Mouse (Mus musculus) brown adipose tissue, adult 24 weeks (tissue): Measurements from ENCODE around the gene Ift57. TPM values are rescaled to one million over a fixed set of nuclear protein-coding genes. Genes with fewer than 3 reads are reported as not detected.
A peak's percentile ranks its signal among the peaks of the same experiment; 100 is the strongest.

ENCODE experiments used
- H3K27ac ChIP-seq: fragments of 200-500 bp; replicated peaks from 2 replicates; pipeline ENCODE4 v1.5.1; 2012; ENCODE audit warnings: low read depth, mild to moderate bottlenecking, low read length
- H3K4me1 ChIP-seq: fragments of 200-500 bp; 2 replicates; pipeline ENCODE4 v1.6.1; 2012; ENCODE audit warnings: low read length, mixed read lengths; ENCODE audit not compliant: control insufficient read depth, insufficient read depth, insufficient read length
- H3K4me3 ChIP-seq: fragments of 200-500 bp; 2 replicates; pipeline ENCODE4 v1.5.1; 2012; ENCODE audit warnings: low read depth, mild to moderate bottlenecking, low read length, moderate library complexity; ENCODE audit not compliant: insufficient read depth
- polyA plus RNA-seq: library from polyadenylated mRNA; stranded (reverse); fragments of >200 nt; gene quantifications from 2 replicates; pipeline ENCODE4 v1.2.4, GENCODE M21; 2012; ENCODE audit not compliant: missing spikeins, insufficient read depth, insufficient read length

Gene Ift57
- polyA plus RNA-seq, 1 experiment: 21.9 TPM

DNA sequence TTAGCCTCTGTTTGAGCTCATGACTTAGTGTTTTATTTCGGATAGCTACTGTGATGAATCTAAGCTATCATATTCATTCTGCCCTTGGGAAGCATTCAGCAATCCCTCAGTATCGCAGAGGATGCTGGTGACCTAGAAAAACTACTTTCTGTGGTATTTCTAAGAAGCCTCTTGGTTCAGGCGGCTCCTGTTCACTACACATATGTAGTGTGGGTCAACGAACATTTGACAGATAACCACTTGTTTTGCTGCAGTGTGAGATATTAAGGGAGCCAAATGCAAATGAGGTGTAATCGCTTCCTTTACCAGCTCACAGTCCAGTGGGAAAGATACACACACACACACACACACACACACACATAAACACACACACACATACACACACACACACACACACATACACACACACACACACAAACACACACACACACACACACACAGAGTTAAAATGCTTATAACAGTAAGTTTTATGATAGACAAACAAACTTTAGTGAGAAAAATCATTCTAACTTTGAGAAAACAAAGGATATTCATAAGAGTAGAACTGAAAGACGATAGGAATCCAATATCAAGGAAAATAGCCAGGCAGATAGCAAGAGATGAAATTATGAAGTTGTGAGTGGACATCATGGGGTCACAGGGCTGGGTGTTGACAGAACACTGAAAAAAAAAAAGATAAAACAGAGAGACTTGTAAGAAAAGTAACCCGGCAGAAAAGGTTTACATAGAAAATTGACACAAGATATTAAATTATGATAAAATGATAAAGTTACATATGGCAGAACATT is 72.8 kb downstream of the Ift57 start:
- peaks cover 5% of the 10 kb centered on the region; the same call in 1 of the 2 replicates for H3K4me1 ChIP-seq
- no peak overlapping the region for H3K27ac ChIP-seq
- H3K4me3 ChIP-seq: no peak overlapping the region

DNA sequence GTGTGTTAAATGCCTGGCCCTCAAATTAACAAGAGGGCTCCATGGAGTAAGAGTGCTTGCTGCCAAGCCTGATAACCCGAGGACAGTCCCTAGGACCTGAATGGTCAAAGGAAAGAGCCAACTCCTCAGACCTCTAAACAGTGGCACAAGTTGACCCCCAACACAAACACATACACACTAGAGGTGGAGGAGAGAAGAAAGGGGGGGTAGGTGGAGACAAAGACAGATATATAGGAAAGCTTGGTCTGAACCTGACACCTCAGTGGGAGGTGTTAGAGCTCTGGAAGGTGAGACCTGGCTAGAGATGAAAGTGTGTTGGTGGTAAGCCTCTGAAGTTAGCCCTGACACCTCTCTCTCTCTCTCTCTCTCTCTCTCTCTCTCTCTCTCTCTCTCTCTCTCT is 73.5 kb downstream of the Ift57 start:
- peaks cover 5% of the 10 kb centered on the region; the same call in 1 of the 2 replicates for H3K4me1 ChIP-seq
- no peak overlapping the region for H3K27ac ChIP-seq
- H3K4me3 ChIP-seq: no peak overlapping the region

DNA sequence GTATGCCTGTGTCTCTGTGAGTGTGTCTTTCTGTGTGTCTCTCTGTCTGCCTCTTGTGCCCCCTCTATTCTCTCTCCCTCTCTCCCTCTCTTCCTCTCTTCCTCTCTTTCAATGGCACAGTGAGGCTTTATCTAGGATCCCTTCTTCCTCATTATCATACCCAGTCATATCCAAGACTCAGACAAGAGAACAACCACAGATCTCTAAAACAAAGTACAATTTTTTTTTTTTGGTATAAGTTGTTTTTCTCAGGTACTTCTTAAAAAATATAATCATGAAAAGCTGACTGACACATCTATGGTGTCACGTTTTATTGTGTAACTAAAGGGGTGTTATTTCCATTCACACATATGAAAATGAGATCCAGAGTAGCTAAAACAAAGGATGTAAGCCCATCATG is 74.0 kb downstream of the Ift57 start:
- Histone ChIP-seq H3K27ac (no peak overlapping the region), H3K4me1 (peaks cover 5% of the 10 kb centered on the region; the same call in 1 of the 2 replicates)

DNA sequence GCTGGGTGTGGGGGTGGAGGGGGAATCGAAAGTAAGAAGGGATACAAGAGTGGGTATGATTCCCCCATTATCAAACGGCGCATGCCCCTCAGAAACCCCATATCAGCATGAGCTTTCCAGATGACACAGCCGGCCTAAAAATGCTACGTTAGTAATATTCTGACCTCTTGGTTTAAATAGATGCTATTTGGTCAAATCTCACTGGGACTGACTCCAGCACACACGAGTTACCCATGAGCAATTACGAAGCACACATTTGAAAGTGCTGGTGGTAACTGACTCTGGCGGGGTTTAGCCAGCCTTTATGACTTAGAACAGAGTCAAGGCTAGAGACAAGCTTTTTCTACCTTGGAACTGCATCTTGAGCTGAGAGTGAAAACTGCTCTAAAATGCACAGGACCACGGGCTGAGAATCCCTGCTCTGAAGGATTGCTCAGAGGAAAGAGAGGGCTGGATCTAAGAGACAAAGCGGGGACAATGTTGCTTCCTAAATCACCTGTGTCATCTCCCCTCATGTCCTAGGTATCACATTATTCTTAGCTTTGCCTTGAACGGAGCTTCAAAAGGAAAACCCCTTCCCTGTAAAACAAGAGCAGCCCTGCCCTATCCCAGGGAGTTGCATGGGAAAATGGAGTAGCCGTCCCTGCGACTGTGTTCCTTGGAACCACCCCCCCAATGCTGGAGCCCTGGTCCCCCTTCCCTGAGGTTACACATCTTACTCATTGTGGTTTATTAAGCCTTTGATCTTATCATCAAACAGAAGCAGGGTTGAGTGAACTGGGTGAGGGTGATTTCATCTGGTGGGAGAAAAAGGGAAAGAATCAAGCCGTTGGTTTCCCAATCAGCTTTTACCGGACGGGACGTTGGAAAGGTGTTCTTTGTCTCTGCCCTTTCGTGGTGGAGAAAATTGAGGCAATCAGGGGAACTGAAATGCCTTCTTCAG is 75.3 kb downstream of the Ift57 start:
- H3K27ac ChIP-seq: no peak overlapping the region
- H3K4me1 ChIP-seq: peaks cover 5% of the 10 kb centered on the region; the same call in 1 of the 2 replicates
- no peak overlapping the region for H3K4me3 ChIP-seq

More for the DNA sequence above, 74.0 kb downstream of the Ift57 start:
- H3K4me3 ChIP-seq: no peak overlapping the region

DNA sequence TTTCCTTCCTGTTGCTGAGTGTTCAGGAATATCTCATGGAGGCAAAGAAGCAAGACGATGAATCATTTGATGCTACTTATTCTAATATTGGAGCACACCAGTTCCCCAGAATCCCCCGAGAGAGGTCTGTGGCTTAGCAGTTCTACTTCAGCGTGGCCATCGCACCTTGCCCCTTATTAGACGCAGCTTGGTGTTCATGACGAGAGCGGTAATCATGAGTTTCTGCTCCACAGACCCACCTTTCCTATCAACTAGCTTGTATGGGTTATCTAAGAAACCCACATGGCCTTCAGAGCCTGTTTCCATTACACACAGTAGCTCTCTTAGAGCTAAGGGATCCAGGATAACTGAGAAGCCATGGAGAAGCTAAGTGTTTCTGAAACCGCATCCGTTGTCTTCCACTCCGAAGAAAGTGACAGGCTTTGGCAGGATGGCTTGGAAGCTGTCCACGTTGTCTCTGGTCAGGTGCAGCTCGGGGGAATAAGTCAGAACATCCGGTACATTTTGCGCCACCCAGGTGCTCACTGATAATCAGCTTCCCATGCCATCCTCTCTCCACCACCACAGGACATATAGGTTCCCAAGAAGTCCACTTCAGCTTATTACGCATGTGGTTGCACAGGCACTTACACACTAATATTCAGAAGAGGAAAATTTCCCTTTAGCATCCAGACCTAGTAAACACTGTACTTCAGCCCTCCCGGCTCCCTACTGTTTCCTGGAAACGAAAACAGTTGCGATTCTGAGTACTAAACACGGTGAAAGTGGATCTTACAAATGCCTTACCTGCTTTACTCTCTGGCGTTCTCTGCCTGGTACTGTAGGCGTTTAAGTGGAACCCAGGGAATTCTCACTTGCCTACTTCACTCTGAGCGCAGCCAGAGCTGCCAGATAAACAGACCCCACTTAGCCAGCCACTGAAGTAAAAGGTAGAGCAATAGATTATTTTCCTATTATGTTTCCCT is 76.3 kb downstream of the Ift57 start:
- Histone ChIP-seq H3K27ac (no peak overlapping the region), H3K4me1 (no peaks in the 10 kb centered on the region), H3K4me3 (no peak overlapping the region)

DNA sequence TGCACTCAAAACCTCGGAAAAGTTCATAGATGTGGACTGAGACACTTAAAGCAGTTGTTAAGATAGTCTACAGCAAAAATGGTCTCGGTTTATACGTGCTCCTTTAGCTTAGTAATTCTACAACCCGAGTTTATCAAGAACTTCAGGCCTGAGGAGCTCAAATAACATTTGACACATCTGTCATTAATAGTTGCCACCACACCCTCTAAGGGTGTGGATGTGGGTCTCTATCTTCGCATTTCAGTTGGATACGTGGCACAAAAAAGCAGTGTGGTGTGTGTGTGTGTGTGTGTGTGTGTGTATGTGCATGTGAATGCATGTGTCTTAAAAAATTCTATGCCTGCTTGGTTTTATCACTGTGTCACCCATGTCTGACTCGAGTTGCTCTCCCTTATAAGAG is 77.9 kb downstream of the Ift57 start:
- Histone ChIP-seq H3K4me3 (no peak overlapping the region), H3K4me1 (no peaks in the 10 kb centered on the region), H3K27ac (no peak overlapping the region)

DNA sequence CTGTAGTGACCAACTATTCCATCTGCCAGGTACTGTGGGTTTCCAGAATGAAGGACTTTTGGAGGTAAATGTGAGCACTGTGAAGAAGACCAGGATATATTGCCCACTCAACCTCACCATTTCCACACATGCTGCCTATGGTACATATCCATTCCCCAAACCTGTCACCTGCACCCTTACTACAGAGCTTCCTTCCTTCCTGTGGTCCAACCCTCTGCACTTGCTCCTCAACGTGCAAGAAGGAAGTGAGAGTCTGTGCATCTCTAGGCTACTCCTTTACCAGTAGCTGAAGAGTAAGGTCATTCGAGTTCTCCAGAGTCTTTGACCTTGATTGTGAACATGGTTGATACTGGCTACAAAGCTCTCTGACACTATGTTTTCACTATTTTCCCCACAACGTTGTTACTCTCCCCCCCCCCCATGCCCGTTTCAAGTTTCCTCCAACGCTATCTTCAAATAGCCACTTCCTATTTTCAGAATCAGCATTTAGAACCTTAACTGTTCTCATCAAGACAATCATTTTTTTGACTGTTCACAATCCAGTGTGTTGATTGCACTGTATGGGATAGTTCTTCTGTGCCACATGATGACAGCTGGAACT is 82.6 kb downstream of the Ift57 start:
- Histone ChIP-seq H3K4me3 (no peak overlapping the region), H3K27ac (no peak overlapping the region), H3K4me1 (no peaks in the 10 kb centered on the region)

DNA sequence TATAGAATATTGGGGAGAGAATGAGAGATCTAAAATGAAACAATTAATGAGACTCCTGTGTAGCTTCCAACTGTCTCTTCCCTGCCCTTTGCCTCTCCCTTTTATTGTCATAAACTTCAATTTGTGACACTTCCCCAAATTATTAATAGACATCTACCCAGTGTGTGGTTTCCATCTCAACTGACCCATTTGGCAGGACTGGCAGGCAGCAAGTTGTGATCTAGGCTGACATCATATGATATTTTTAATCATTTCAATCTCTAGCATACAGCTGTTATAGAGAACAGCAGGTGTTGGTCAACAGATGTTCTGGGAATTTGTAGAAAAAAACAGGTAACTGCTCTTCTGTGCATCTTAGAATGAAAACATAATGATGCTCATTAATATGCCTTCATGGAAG is 84.3 kb downstream of the Ift57 start:
- Histone ChIP-seq H3K4me1 (no peaks in the 10 kb centered on the region), H3K27ac (no peak overlapping the region)

DNA sequence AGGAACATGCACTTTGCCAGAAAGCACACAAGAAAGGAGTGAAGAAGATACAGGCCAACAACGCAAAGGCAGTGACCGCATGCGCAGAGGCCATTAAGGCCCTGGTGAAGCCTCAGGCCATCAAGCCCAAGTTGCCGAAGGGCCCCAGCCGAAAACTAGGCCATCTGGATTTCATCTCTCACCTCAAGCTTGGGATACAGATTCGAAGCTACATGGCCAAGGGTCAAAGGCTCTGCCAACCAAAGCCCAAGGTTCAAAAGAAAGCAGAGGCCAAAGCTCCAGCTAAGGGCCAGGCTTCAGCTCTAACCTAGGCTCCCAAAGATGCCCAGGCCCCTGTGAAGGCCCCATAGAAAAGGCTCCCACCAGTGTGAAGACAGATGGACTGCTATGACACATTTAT is 87.1 kb downstream of the Ift57 start:
- no peak overlapping the region for H3K27ac ChIP-seq
- H3K4me1 ChIP-seq: no peaks in the 10 kb centered on the region
- no peak overlapping the region for H3K4me3 ChIP-seq

More for the DNA sequence above, 84.3 kb downstream of the Ift57 start:
- H3K4me3 ChIP-seq: no peak overlapping the region

DNA sequence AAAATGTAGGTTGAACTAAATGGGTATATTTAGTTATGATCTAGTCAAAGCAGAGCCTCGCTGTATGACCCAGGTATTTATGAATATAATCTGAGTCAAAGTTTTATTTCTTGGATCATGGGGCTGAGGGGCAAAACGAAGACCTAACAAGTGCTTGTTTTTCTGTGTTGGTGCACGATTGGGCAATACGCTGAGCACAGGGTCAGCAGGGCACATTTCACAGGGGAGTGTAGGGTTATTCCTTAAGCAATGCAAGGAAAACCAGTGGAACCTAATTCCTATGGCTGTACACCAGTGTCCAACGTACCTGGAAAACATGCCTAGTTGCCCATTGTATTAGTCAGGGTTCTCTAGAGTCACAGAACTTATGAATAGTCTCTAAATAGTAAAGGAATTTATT is 88.7 kb downstream of the Ift57 start:
- no peak overlapping the region for H3K4me3 ChIP-seq
- no peak overlapping the region for H3K27ac ChIP-seq
- peaks cover 2% of the 10 kb centered on the region; the same call in 1 of the 2 replicates for H3K4me1 ChIP-seq

DNA sequence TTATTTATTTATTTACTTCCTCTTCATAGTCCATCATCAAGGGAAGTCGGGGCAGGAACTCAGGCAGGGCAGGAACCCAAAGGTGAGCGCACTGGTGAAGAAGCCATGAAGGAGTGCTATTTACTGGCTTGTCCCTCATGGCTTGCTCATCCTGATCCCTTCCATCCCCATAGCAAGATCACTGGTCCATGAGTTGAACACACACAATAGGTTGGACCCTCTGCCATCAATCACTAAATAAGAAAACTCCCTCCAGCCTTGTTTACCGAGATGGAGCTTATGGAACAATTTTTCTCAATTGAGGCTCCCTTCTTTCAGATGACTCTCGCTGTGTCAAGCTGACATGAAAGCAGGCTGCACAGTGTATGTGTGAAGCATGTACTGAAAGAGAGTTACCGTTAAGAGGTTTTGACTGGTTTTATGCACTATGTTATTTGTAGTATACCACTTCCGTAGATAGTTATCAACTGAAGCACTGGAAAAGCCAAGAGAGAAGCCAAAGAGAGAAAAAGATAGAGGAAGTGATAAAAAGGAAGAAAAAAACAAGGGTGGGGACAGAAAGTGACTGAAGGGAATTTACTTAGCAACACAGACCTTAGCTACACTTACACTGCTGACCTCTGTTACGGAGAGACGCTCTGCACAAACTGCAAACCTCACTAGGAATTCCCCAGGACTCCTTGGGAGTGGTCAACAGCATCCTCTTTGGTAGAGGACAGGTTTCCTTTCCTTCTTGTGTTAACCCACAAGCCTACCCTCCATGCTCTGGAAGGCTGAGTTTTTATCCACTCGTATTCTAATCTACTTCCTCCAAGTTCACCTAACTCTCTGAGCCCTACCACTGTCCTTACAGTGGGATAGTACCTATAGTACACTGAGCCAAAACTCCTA is 91.8 kb downstream of the Ift57 start:
- no peak overlapping the region for H3K4me3 ChIP-seq
- no peak overlapping the region for H3K27ac ChIP-seq
- peaks cover 2% of the 10 kb centered on the region; the same call in 1 of the 2 replicates for H3K4me1 ChIP-seq

DNA sequence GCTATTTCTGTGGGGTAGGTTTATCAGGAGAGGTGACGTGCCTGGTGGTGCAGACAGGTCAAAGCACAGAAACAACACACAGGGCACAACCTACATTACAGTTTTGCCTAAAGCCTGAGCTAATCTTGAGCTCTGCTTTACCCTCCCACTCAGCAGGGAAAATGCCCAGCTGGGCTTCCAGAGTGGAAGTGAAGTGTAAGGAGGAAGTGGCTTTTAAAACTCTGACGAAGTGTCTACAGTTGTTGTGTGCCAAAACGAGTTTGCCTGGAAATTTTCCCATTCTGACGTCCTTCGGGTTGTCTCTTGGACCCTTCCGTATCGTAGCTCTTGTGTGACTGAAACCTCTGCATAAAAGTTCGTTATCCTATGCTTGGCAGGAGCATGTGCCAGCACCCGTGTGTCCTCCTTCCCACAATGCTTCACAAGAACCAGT is 93.4 kb downstream of the Ift57 start:
- peak overlapping the region; percentile 17; the same call in 1 of the 2 replicates for H3K4me3 ChIP-seq
- 0 out of 2 replicates have a peak overlapping the region, but pooled peaks have one; percentile 39 for H3K27ac ChIP-seq
- peaks cover 2% of the 10 kb centered on the region; the same call in 1 of the 2 replicates for H3K4me1 ChIP-seq

DNA sequence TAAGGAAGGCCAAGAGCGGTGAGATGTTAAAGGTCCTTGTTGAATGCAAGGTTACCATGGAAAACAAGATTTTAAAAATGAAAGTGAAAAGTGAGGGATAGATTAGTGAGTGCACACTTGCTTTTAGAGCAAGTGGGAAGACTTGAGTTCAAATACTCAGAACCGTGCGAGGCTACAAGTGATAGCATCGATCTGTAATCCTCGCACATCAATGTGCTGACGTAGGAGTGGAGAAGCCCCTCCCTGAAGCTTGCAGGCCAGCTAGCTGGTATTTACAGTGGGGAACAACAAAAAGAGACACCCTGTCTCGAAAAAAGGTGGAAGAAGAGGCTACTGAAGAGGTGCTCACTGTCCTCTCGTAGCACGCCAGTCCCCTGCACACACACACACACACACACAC is 94.6 kb downstream of the Ift57 start:
- Histone ChIP-seq H3K4me1 (peaks cover 7% of the 10 kb centered on the region), H3K27ac (no peak overlapping the region), H3K4me3 (no peak overlapping the region)
